ENCODE assay signal across 8 mouse cellular contexts in the genomic region with DNA sequence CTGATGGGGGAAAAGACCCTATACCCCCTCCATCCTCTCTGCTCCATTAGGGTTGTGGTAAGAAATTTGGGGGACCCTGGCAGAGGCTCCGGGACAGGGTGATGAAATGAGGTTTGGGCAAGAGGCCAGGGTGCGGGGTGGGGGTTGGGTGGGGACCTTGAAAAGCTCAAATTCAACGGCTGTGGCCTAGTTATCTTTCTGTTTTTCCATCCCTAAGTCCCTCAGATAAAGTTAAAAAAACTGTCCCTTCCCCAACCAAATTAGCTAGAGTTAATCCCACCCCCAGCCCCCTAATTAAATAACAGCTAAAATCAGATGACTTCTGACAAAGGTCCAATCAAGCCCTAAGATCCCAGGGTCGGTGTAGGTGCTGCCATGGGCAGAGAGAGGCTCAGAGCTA. TPM values are rescaled to one million over a fixed set of nuclear protein-coding genes. Genes with fewer than 3 reads are reported as not detected.
A peak's percentile ranks its signal among the peaks of the same experiment; 100 is the strongest.
DNase-seq lines count a peak whose midpoint lies in the region; ATAC-seq lines count a peak whose summit lies in the region.

No protein-coding gene starts in this region.

- H3K27ac ChIP-seq in kidney, embryonic 16.5 days (ENCODE audit: low read length) = no peak overlapping the region
- 0 out of 2 replicates have a peak overlapping the region, but pooled peaks have one; percentile 92 for H3K27ac ChIP-seq in embryonic facial prominence, embryonic 15.5 days (replicated peaks)
- no peak overlapping the region; the same call in 1 of the 2 replicates for H3K27ac ChIP-seq in limb, embryonic 13.5 days
- no peak overlapping the region for H3K27ac ChIP-seq in neural tube, embryonic 13.5 days (replicated peaks)

- H3K9me3 ChIP-seq in kidney, embryonic 16.5 days (ENCODE audit: low read length) = no peaks in the 10 kb centered on the region
- no peaks in the 10 kb centered on the region for H3K9me3 ChIP-seq in embryonic facial prominence, embryonic 15.5 days (replicated peaks)
- no peaks in the 10 kb centered on the region for H3K9me3 ChIP-seq in limb, embryonic 13.5 days
- no peaks in the 10 kb centered on the region for H3K9me3 ChIP-seq in neural tube, embryonic 13.5 days

- H3K4me3 ChIP-seq in kidney, embryonic 16.5 days (ENCODE audit: low read length) = peak overlapping the region; percentile 88
- peak overlapping the region; percentile 94 for H3K4me3 ChIP-seq in embryonic facial prominence, embryonic 15.5 days (replicated peaks)
- peak overlapping the region; percentile 97 for H3K4me3 ChIP-seq in limb, embryonic 13.5 days
- H3K4me3 ChIP-seq in neural tube, embryonic 13.5 days = peak overlapping the region; percentile 52

- no peaks in the 10 kb centered on the region for H3K27me3 ChIP-seq in kidney, embryonic 16.5 days (ENCODE audit: insufficient read depth, low read length)
- H3K27me3 ChIP-seq in embryonic facial prominence, embryonic 15.5 days = no peaks in the 10 kb centered on the region
- no peaks in the 10 kb centered on the region for H3K27me3 ChIP-seq in limb, embryonic 13.5 days
- H3K27me3 ChIP-seq in neural tube, embryonic 13.5 days = peaks cover 36% of the 10 kb centered on the region

- H3K36me3 ChIP-seq in kidney, embryonic 16.5 days (ENCODE audit: insufficient read depth, low read length) = no peaks in the 10 kb centered on the region
- no peaks in the 10 kb centered on the region for H3K36me3 ChIP-seq in embryonic facial prominence, embryonic 15.5 days
- H3K36me3 ChIP-seq in limb, embryonic 13.5 days = peaks cover 2% of the 10 kb centered on the region; the same call in 1 of the 2 replicates
- H3K36me3 ChIP-seq in neural tube, embryonic 13.5 days = no peaks in the 10 kb centered on the region

- H3K4me1 ChIP-seq in kidney, embryonic 16.5 days (ENCODE audit: insufficient read depth, low read length) = peaks cover 27% of the 10 kb centered on the region
- peaks cover 35% of the 10 kb centered on the region for H3K4me1 ChIP-seq in embryonic facial prominence, embryonic 15.5 days
- peaks cover 39% of the 10 kb centered on the region for H3K4me1 ChIP-seq in limb, embryonic 13.5 days
- peaks cover 22% of the 10 kb centered on the region for H3K4me1 ChIP-seq in neural tube, embryonic 13.5 days (replicated peaks)

- 53% methylated on average over 4 of the region's 4 CpGs for WGBS in kidney, embryonic 16.5 days
- 41% methylated on average over 4 of the region's 4 CpGs for WGBS in embryonic facial prominence, embryonic 15.5 days
- WGBS in limb, embryonic 13.5 days = 45% methylated on average over 4 of the region's 4 CpGs
- 65% methylated on average over 4 of the region's 4 CpGs for WGBS in neural tube, embryonic 13.5 days

- no peak for DNase-seq in kidney, postnatal 14 days
- DNase-seq in cerebellum, postnatal 14 days = no peak
- DNase-seq in kidney, postnatal 10 days = no peak
- DNase-seq in natural killer cell, adult 2 months (ENCODE audit: low spot score in 2 of 2) = no peak

- no peak for ATAC-seq in kidney, embryonic 16.5 days (ENCODE audit: low FRiP score, low TSS enrichment)
- ATAC-seq in embryonic facial prominence, embryonic 15.5 days (ENCODE audit: insufficient number of reproducible peaks, low FRiP score, low TSS enrichment, low read depth) = no peak
- ATAC-seq in limb, embryonic 13.5 days (ENCODE audit: low FRiP score, low read depth) = no peak
- no peak for ATAC-seq in neural tube, embryonic 13.5 days (ENCODE audit: low read depth)

- peak overlapping the region; percentile 87 for H3K4me2 ChIP-seq in kidney, embryonic 16.5 days (replicated peaks; ENCODE audit: low read depth, low read length)
- peak overlapping the region; percentile 64 for H3K4me2 ChIP-seq in embryonic facial prominence, embryonic 15.5 days (replicated peaks)
- peak overlapping the region; percentile 73 for H3K4me2 ChIP-seq in limb, embryonic 13.5 days (replicated peaks)
- H3K4me2 ChIP-seq in neural tube, embryonic 13.5 days = peak overlapping the region; percentile 74

- peak overlapping the region; percentile 93 for H3K9ac ChIP-seq in kidney, embryonic 16.5 days (replicated peaks; ENCODE audit: low read length)
- H3K9ac ChIP-seq in embryonic facial prominence, embryonic 15.5 days = 0 out of 2 replicates have a peak overlapping the region, but pooled peaks have one; percentile 85
- peak overlapping the region; percentile 95 for H3K9ac ChIP-seq in limb, embryonic 13.5 days
- 0 out of 2 replicates have a peak overlapping the region, but pooled peaks have one; percentile 75 for H3K9ac ChIP-seq in neural tube, embryonic 13.5 days

RNA-seq across cellular contexts. Expression of gene Itga5, which starts 1.8 kb away (rescaled TPM):
- 40.7 and 44.3 TPM in 2 replicates for polyA plus RNA-seq in kidney, embryonic 16.5 days (2015; fragmentation: Nextera tagmentation; extraction: Ambion mirVana)
- 51.2 and 52.2 TPM in 2 replicates for polyA plus RNA-seq in embryonic facial prominence, embryonic 15.5 days (2015; fragmentation: Nextera tagmentation; extraction: Ambion mirVana)
- polyA plus RNA-seq in limb, embryonic 13.5 days (2015; fragmentation: Nextera tagmentation; extraction: Ambion mirVana) = 55.2 and 55.3 TPM in 2 replicates
- 9.2 and 11.6 TPM in 2 replicates for polyA plus RNA-seq in neural tube, embryonic 13.5 days (2015; fragmentation: Nextera tagmentation; extraction: Ambion mirVana)

RNA-seq across cellular contexts. Expression of gene Zfp385a, which starts 24.9 kb away (rescaled TPM):
- polyA plus RNA-seq in kidney, embryonic 16.5 days (2015; fragmentation: Nextera tagmentation; extraction: Ambion mirVana) = 12.4 and 14.4 TPM in 2 replicates
- 16.1 and 18.9 TPM in 2 replicates for polyA plus RNA-seq in embryonic facial prominence, embryonic 15.5 days (2015; fragmentation: Nextera tagmentation; extraction: Ambion mirVana)
- 11.7 and 13.1 TPM in 2 replicates for polyA plus RNA-seq in limb, embryonic 13.5 days (2015; fragmentation: Nextera tagmentation; extraction: Ambion mirVana)
- 17.1 and 18.4 TPM in 2 replicates for polyA plus RNA-seq in neural tube, embryonic 13.5 days (2015; fragmentation: Nextera tagmentation; extraction: Ambion mirVana)

RNA-seq across cellular contexts. Expression of gene Gpr84, which starts 54.3 kb away (rescaled TPM):
- polyA plus RNA-seq in kidney, embryonic 16.5 days (2015; fragmentation: Nextera tagmentation; extraction: Ambion mirVana) = 0.30 and 0.67 TPM in 2 replicates
- polyA plus RNA-seq in embryonic facial prominence, embryonic 15.5 days (2015; fragmentation: Nextera tagmentation; extraction: Ambion mirVana) = 0.50 and 0.73 TPM in 2 replicates
- polyA plus RNA-seq in limb, embryonic 13.5 days (2015; fragmentation: Nextera tagmentation; extraction: Ambion mirVana) = 0.34 and 0.41 TPM in 2 replicates
- polyA plus RNA-seq in neural tube, embryonic 13.5 days (2015; fragmentation: Nextera tagmentation; extraction: Ambion mirVana) = 0.57 and 0.62 TPM in 2 replicates
